Mouse (Mus musculus) forebrain, embryonic 14.5 days (tissue): ENCODE measurements around the gene Lhfp. TPM values are rescaled to one million over a fixed set of nuclear protein-coding genes. Genes with fewer than 3 reads are reported as not detected.

ENCODE experiments used
- ATAC-seq: fragments of 200-750 bp; cut with Nextera tagmentation; 2 replicates; pipeline ENCODE4 v1.8.0; 2017; ENCODE audit warnings: mild to moderate bottlenecking, moderate library complexity
- DNase-seq: peaks from one replicate; pipeline ENCODE4 v3.0.0-alpha.2; 2015; ENCODE audit warnings: low spot score
- H3K27ac ChIP-seq: fragments of 300-500 bp; sonication (generic); 2 replicates; pipeline ENCODE4 v1.5.1; 2014; ENCODE audit warnings: low read depth, mild to moderate bottlenecking, control low read depth, low read length, moderate library complexity
- H3K27me3 ChIP-seq: fragments of 300-500 bp; sonication (generic); replicated peaks from 2 replicates; pipeline ENCODE4 v1.6.1; 2014; ENCODE audit warnings: low read length, control low read depth, mixed read lengths; ENCODE audit not compliant: control insufficient read depth, insufficient read depth
- H3K36me3 ChIP-seq: fragments of 300-500 bp; sonication (generic); 2 replicates; pipeline ENCODE4 v1.6.1; 2014; ENCODE audit warnings: low read length, control low read depth; ENCODE audit not compliant: control insufficient read depth, insufficient read depth
- H3K4me1 ChIP-seq: fragments of 300-500 bp; sonication (generic); 2 replicates; pipeline ENCODE4 v1.6.1; 2014; ENCODE audit warnings: antibody characterized with exemption, low read length, control low read depth; ENCODE audit not compliant: control insufficient read depth, insufficient read depth
- H3K4me2 ChIP-seq: fragments of 300-500 bp; sonication (generic); 2 replicates; pipeline ENCODE4 v1.6.1; 2014; ENCODE audit warnings: mild to moderate bottlenecking, control low read depth, low read length
- H3K4me3 ChIP-seq: fragments of 300-500 bp; sonication (generic); 2 replicates; pipeline ENCODE4 v1.5.1; 2014; ENCODE audit warnings: low read depth, low read length, control low read depth
- H3K9ac ChIP-seq: fragments of 300-500 bp; sonication (generic); 2 replicates; pipeline ENCODE4 v1.6.1; 2014; ENCODE audit warnings: mild to moderate bottlenecking, low read length, control low read depth, moderate library complexity
- H3K9me3 ChIP-seq: fragments of 300-500 bp; sonication (generic); replicated peaks from 2 replicates; pipeline ENCODE4 v1.6.1; 2016; ENCODE audit warnings: low read length, control low read depth, mixed read lengths; ENCODE audit not compliant: control insufficient read depth
- WGBS: fragments of 180-500 bp; shearing (Covaris S2); extraction: QIAGEN DNeasy Blood & Tissue Kit; methylation state at CpG from one replicate; pipeline ENCODE4 v1.1.7; 2014; 5-methylcytosine and 5-hydroxymethylcytosine counted together
- polyA plus RNA-seq: library from polyadenylated mRNA; unstranded; fragments of >200 nt; fragmentation: Nextera tagmentation; extraction: Ambion mirVana; gene quantifications from 2 replicates; pipeline ENCODE4 v1.2.1, GENCODE M21; 2014

The Lhfp gene
- polyA plus RNA-seq, 1 experiment from 2014 or later = 37.4 TPM

- Histone ChIP-seq H3K4me1 (no peaks in the 10 kb centered on the region), H3K9ac (no peak overlapping the region), H3K27ac (no peak overlapping the region), H3K36me3 (no peaks in the 10 kb centered on the region), H3K4me3 (no peak overlapping the region), H3K9me3 (no peaks in the 10 kb centered on the region), H3K27me3 (no peaks in the 10 kb centered on the region), H3K4me2 (no peak overlapping the region)
- DNase-seq (no peak), ATAC-seq (no peak)
- WGBS = 88% methylated on average over 4 of the region's 4 CpGs
Measured at GRCm38 (mm10) chr3:53074264-53074663, 32.9 kb downstream of the Lhfp start.

GRCm38 (mm10) chr3:53074761-53075160 is 33.4 kb downstream of the Lhfp start:
- Histone ChIP-seq H3K27me3 (no peaks in the 10 kb centered on the region), H3K4me2 (no peak overlapping the region), H3K4me3 (no peak overlapping the region), H3K36me3 (no peaks in the 10 kb centered on the region), H3K9me3 (no peaks in the 10 kb centered on the region), H3K27ac (no peak overlapping the region), H3K9ac (no peak overlapping the region), H3K4me1 (no peaks in the 10 kb centered on the region)
- no peak for DNase-seq
- 75% methylated on average over 3 of the region's 3 CpGs for WGBS
- no peak for ATAC-seq

GRCm38 (mm10) chr3:53080286-53080685 is 39.0 kb downstream of the Lhfp start:
- H3K4me3 ChIP-seq = no peak overlapping the region
- H3K4me2 ChIP-seq = no peak overlapping the region
- no peaks in the 10 kb centered on the region for H3K9me3 ChIP-seq
- DNase-seq (no peak), ATAC-seq (no peak)
- H3K27me3 ChIP-seq = no peaks in the 10 kb centered on the region
- 85% methylated on average over 6 of the region's 6 CpGs for WGBS
- H3K27ac ChIP-seq = no peak overlapping the region
- H3K36me3 ChIP-seq = no peaks in the 10 kb centered on the region
- no peak overlapping the region for H3K9ac ChIP-seq
- H3K4me1 ChIP-seq = no peaks in the 10 kb centered on the region

- H3K27me3 ChIP-seq = no peaks in the 10 kb centered on the region
- H3K4me1 ChIP-seq = no peaks in the 10 kb centered on the region
- no peaks in the 10 kb centered on the region for H3K36me3 ChIP-seq
- no peak overlapping the region for H3K27ac ChIP-seq
- H3K9ac ChIP-seq = no peak overlapping the region
- no peaks in the 10 kb centered on the region for H3K9me3 ChIP-seq
- 93% methylated on average over 8 of the region's 8 CpGs for WGBS
- H3K4me3 ChIP-seq = no peak overlapping the region
- no peak for ATAC-seq
- H3K4me2 ChIP-seq = no peak overlapping the region
- DNase-seq = no peak
Measured at GRCm38 (mm10) chr3:53080710-53081109, 39.4 kb downstream of the Lhfp start.

GRCm38 (mm10) chr3:53083717-53084116 is 42.4 kb downstream of the Lhfp start:
- H3K27ac ChIP-seq = no peak overlapping the region
- no peaks in the 10 kb centered on the region for H3K4me1 ChIP-seq
- no peak for ATAC-seq
- 91% methylated on average over 5 of the region's 5 CpGs for WGBS
- no peaks in the 10 kb centered on the region for H3K27me3 ChIP-seq
- DNase-seq = no peak
- no peak overlapping the region for H3K4me3 ChIP-seq
- H3K9me3 ChIP-seq = no peaks in the 10 kb centered on the region
- H3K4me2 ChIP-seq = no peak overlapping the region
- H3K36me3 ChIP-seq = no peaks in the 10 kb centered on the region
- H3K9ac ChIP-seq = no peak overlapping the region

- DNase-seq = no peak
- Histone ChIP-seq H3K4me3 (no peak overlapping the region), H3K36me3 (no peaks in the 10 kb centered on the region), H3K4me2 (no peak overlapping the region), H3K9me3 (no peaks in the 10 kb centered on the region), H3K27me3 (no peaks in the 10 kb centered on the region), H3K27ac (no peak overlapping the region), H3K4me1 (no peaks in the 10 kb centered on the region), H3K9ac (no peak overlapping the region)
- ATAC-seq = no peak
- WGBS = 86% methylated on average over 8 of the region's 8 CpGs
Measured at GRCm38 (mm10) chr3:53084806-53085205, 43.5 kb downstream of the Lhfp start.

GRCm38 (mm10) chr3:53086481-53087155 is 45.3 kb downstream of the Lhfp start:
- Histone ChIP-seq H3K4me3 (no peak overlapping the region), H3K9me3 (no peaks in the 10 kb centered on the region), H3K27ac (no peak overlapping the region), H3K4me2 (no peak overlapping the region), H3K9ac (no peak overlapping the region), H3K4me1 (no peaks in the 10 kb centered on the region), H3K27me3 (no peaks in the 10 kb centered on the region), H3K36me3 (no peaks in the 10 kb centered on the region)
- DNase-seq (no peak), ATAC-seq (no peak)
- 88% methylated on average over 7 of the region's 7 CpGs for WGBS

- no peak for ATAC-seq
- 54% methylated on average over 8 of the region's 8 CpGs for WGBS
- no peaks in the 10 kb centered on the region for H3K4me1 ChIP-seq
- no peak for DNase-seq
- no peaks in the 10 kb centered on the region for H3K9me3 ChIP-seq
- no peak overlapping the region for H3K27ac ChIP-seq
- H3K4me3 ChIP-seq = no peak overlapping the region
- no peak overlapping the region for H3K4me2 ChIP-seq
- no peak overlapping the region for H3K9ac ChIP-seq
- no peaks in the 10 kb centered on the region for H3K36me3 ChIP-seq
- H3K27me3 ChIP-seq = no peaks in the 10 kb centered on the region
Measured at GRCm38 (mm10) chr3:53087156-53087805, 46.0 kb downstream of the Lhfp start.

- 79% methylated on average over 2 of the region's 2 CpGs for WGBS
- H3K4me2 ChIP-seq = no peak overlapping the region
Measured at GRCm38 (mm10) chr3:53089921-53090320, 48.6 kb downstream of the Lhfp start.

More at GRCm38 (mm10) chr3:53089921-53090320, 48.6 kb downstream of the Lhfp start:
- no peak overlapping the region for H3K4me3 ChIP-seq
- no peaks in the 10 kb centered on the region for H3K36me3 ChIP-seq
- ATAC-seq (no peak), DNase-seq (no peak)
- no peaks in the 10 kb centered on the region for H3K9me3 ChIP-seq
- no peak overlapping the region for H3K9ac ChIP-seq
- no peaks in the 10 kb centered on the region for H3K27me3 ChIP-seq
- H3K27ac ChIP-seq = no peak overlapping the region
- no peaks in the 10 kb centered on the region for H3K4me1 ChIP-seq
